Mouse (Mus musculus) liver, embryonic 14.5 days (tissue): ENCODE data around the gene Mbtps1.

Experiments used
- CTCF ChIP-seq: IDR thresholded peaks from 2 replicates; pipeline ENCODE4 v1.5.1; 2016; ENCODE audit warnings: antibody characterized with exemption, low read depth, control low read depth
- EP300 ChIP-seq: IDR thresholded peaks from 2 replicates; pipeline ENCODE4 v1.6.1; 2016; ENCODE audit warnings: antibody characterized with exemption, low read depth

- TF ChIP-seq EP300 (no peak), CTCF (no peak)
Measured at GRCm38 (mm10) chr8:119603771-119604170, 45.2 kb upstream of the Mbtps1 start.
